Mouse (Mus musculus): Measurements from ENCODE around the gene Arid5b. TPM values are rescaled to one million over a fixed set of nuclear protein-coding genes. Genes with fewer than 3 reads are reported as not detected.

The Arid5b gene
- polyA plus RNA-seq, 1 experiment from 2014 or later: 41.2 TPM

- no peak for ATAC-seq (ENCODE audit: insufficient number of reproducible peaks, low FRiP score, low TSS enrichment, low read depth)
- H3K4me3 ChIP-seq: no peak overlapping the region
- no peaks in the 10 kb centered on the region for H3K9me3 ChIP-seq
- no peak overlapping the region for H3K4me2 ChIP-seq
- H3K27ac ChIP-seq: no peak overlapping the region
- 77% methylated on average over 3 of the region's 3 CpGs for WGBS
- no peaks in the 10 kb centered on the region for H3K27me3 ChIP-seq
- H3K9ac ChIP-seq: no peak overlapping the region
- H3K36me3 ChIP-seq: no peaks in the 10 kb centered on the region
- H3K4me1 ChIP-seq: peaks cover 19% of the 10 kb centered on the region
These were observed 190.8 kb downstream of the Arid5b start for GRCm38 (mm10) chr10:68087722-68088121.

GRCm38 (mm10) chr10:68086973-68087372, 191.6 kb downstream of the Arid5b start:
- Histone ChIP-seq H3K9me3 (no peaks in the 10 kb centered on the region), H3K4me3 (no peak overlapping the region), H3K4me2 (no peak overlapping the region), H3K27ac (peak overlapping the region; percentile 55; the same call in 1 of the 2 replicates), H3K27me3 (no peaks in the 10 kb centered on the region), H3K36me3 (no peaks in the 10 kb centered on the region), H3K9ac (no peak overlapping the region), H3K4me1 (peaks cover 19% of the 10 kb centered on the region)
- 33% methylated on average over 4 of the region's 4 CpGs for WGBS
- no peak for ATAC-seq (ENCODE audit: insufficient number of reproducible peaks, low FRiP score, low TSS enrichment, low read depth)

- no peak overlapping the region for H3K9ac ChIP-seq
- 80% methylated on average over 4 of the region's 4 CpGs for WGBS
- H3K4me2 ChIP-seq: no peak overlapping the region
- peaks cover 15% of the 10 kb centered on the region for H3K4me1 ChIP-seq
- H3K36me3 ChIP-seq: no peaks in the 10 kb centered on the region
- ATAC-seq (ENCODE audit: insufficient number of reproducible peaks, low FRiP score, low TSS enrichment, low read depth): no peak
- no peaks in the 10 kb centered on the region for H3K9me3 ChIP-seq
- no peak overlapping the region for H3K4me3 ChIP-seq
- H3K27me3 ChIP-seq: no peaks in the 10 kb centered on the region
- H3K27ac ChIP-seq: no peak overlapping the region
These were observed 193.0 kb downstream of the Arid5b start for GRCm38 (mm10) chr10:68085574-68085973.

- no peak overlapping the region for H3K9ac ChIP-seq
- H3K4me1 ChIP-seq: 0 out of 2 replicates have a peak, but pooled peaks cover under 1% of the 10 kb centered on the region
- no peaks in the 10 kb centered on the region for H3K9me3 ChIP-seq
- no peaks in the 10 kb centered on the region for H3K27me3 ChIP-seq
- no peak overlapping the region for H3K4me3 ChIP-seq
- WGBS: 58% methylated on average over 6 of the region's 6 CpGs
- no peak for ATAC-seq (ENCODE audit: insufficient number of reproducible peaks, low FRiP score, low TSS enrichment, low read depth)
- H3K36me3 ChIP-seq: no peaks in the 10 kb centered on the region
- no peak overlapping the region for H3K4me2 ChIP-seq
- no peak overlapping the region for H3K27ac ChIP-seq
These were observed 196.8 kb downstream of the Arid5b start for GRCm38 (mm10) chr10:68081712-68082111.

- H3K9me3 ChIP-seq: no peaks in the 10 kb centered on the region
These were observed 198.4 kb downstream of the Arid5b start for GRCm38 (mm10) chr10:68079910-68080670.

GRCm38 (mm10) chr10:68078708-68079107, 199.8 kb downstream of the Arid5b start:
- no peak for ATAC-seq (ENCODE audit: insufficient number of reproducible peaks, low FRiP score, low TSS enrichment, low read depth)
- no peaks in the 10 kb centered on the region for H3K27me3 ChIP-seq
- no peak overlapping the region for H3K9ac ChIP-seq
- H3K4me2 ChIP-seq: no peak overlapping the region
- no peak overlapping the region for H3K27ac ChIP-seq
- no peaks in the 10 kb centered on the region for H3K4me1 ChIP-seq
- no peak overlapping the region for H3K4me3 ChIP-seq
- no peaks in the 10 kb centered on the region for H3K9me3 ChIP-seq
- WGBS: 87% methylated on average over 3 of the region's 3 CpGs
- H3K36me3 ChIP-seq: no peaks in the 10 kb centered on the region

More at GRCm38 (mm10) chr10:68079910-68080670, 198.4 kb downstream of the Arid5b start:
- H3K4me2 ChIP-seq: no peak overlapping the region
- ATAC-seq (ENCODE audit: insufficient number of reproducible peaks, low FRiP score, low TSS enrichment, low read depth): no peak
- no peak overlapping the region for H3K4me3 ChIP-seq
- no peak overlapping the region for H3K9ac ChIP-seq
- H3K27ac ChIP-seq: no peak overlapping the region
- no peaks in the 10 kb centered on the region for H3K4me1 ChIP-seq
- no peaks in the 10 kb centered on the region for H3K27me3 ChIP-seq
- 81% methylated on average over 10 of the region's 10 CpGs for WGBS
- H3K36me3 ChIP-seq: no peaks in the 10 kb centered on the region

GRCm38 (mm10) chr10:68075181-68075580, 203.4 kb downstream of the Arid5b start:
- no peaks in the 10 kb centered on the region for H3K9me3 ChIP-seq
- H3K27ac ChIP-seq: no peak overlapping the region
- H3K4me3 ChIP-seq: no peak overlapping the region
- H3K9ac ChIP-seq: no peak overlapping the region
- H3K4me2 ChIP-seq: no peak overlapping the region
- WGBS: 93% methylated on average over 5 of the region's 5 CpGs
- no peak for ATAC-seq (ENCODE audit: insufficient number of reproducible peaks, low FRiP score, low TSS enrichment, low read depth)
- H3K27me3 ChIP-seq: no peaks in the 10 kb centered on the region
- H3K36me3 ChIP-seq: no peaks in the 10 kb centered on the region
- no peaks in the 10 kb centered on the region for H3K4me1 ChIP-seq

GRCm38 (mm10) chr10:68074291-68074690, 204.2 kb downstream of the Arid5b start:
- no peak overlapping the region for H3K9ac ChIP-seq
- H3K4me3 ChIP-seq: no peak overlapping the region
- no peak overlapping the region for H3K4me2 ChIP-seq
- WGBS: 81% methylated on average over 12 of the region's 12 CpGs
- no peaks in the 10 kb centered on the region for H3K27me3 ChIP-seq
- no peak for ATAC-seq (ENCODE audit: insufficient number of reproducible peaks, low FRiP score, low TSS enrichment, low read depth)
- H3K4me1 ChIP-seq: no peaks in the 10 kb centered on the region
- H3K36me3 ChIP-seq: no peaks in the 10 kb centered on the region
- no peaks in the 10 kb centered on the region for H3K9me3 ChIP-seq
- H3K27ac ChIP-seq: no peak overlapping the region

- Histone ChIP-seq H3K4me1 (no peaks in the 10 kb centered on the region), H3K9ac (no peak overlapping the region), H3K4me2 (no peak overlapping the region), H3K4me3 (no peak overlapping the region), H3K36me3 (no peaks in the 10 kb centered on the region), H3K9me3 (no peaks in the 10 kb centered on the region), H3K27ac (no peak overlapping the region), H3K27me3 (no peaks in the 10 kb centered on the region)
- 89% methylated on average over 4 of the region's 4 CpGs for WGBS
- ATAC-seq (ENCODE audit: insufficient number of reproducible peaks, low FRiP score, low TSS enrichment, low read depth): no peak
These were observed 205.9 kb downstream of the Arid5b start for GRCm38 (mm10) chr10:68072626-68073025.

- Histone ChIP-seq H3K4me2 (no peak overlapping the region), H3K4me1 (no peaks in the 10 kb centered on the region)
- 85% methylated on average over 7 of the region's 7 CpGs for WGBS
These were observed 207.5 kb downstream of the Arid5b start for GRCm38 (mm10) chr10:68071041-68071440.

GRCm38 (mm10) chr10:68068426-68068825, 210.1 kb downstream of the Arid5b start:
- no peak for ATAC-seq (ENCODE audit: insufficient number of reproducible peaks, low FRiP score, low TSS enrichment, low read depth)
- Histone ChIP-seq H3K4me3 (no peak overlapping the region), H3K27ac (no peak overlapping the region), H3K36me3 (no peaks in the 10 kb centered on the region), H3K27me3 (no peaks in the 10 kb centered on the region), H3K4me2 (no peak overlapping the region), H3K9ac (no peak overlapping the region), H3K4me1 (0 out of 2 replicates have a peak, but pooled peaks cover 4% of the 10 kb centered on the region), H3K9me3 (no peaks in the 10 kb centered on the region)
- 83% methylated on average over 8 of the region's 8 CpGs for WGBS

More at GRCm38 (mm10) chr10:68071041-68071440, 207.5 kb downstream of the Arid5b start:
- no peaks in the 10 kb centered on the region for H3K9me3 ChIP-seq
- no peaks in the 10 kb centered on the region for H3K27me3 ChIP-seq
- no peak overlapping the region for H3K9ac ChIP-seq
- no peak for ATAC-seq (ENCODE audit: insufficient number of reproducible peaks, low FRiP score, low TSS enrichment, low read depth)
- no peak overlapping the region for H3K4me3 ChIP-seq
- no peak overlapping the region for H3K27ac ChIP-seq
- H3K36me3 ChIP-seq: no peaks in the 10 kb centered on the region

GRCm38 (mm10) chr10:68067961-68068360, 210.6 kb downstream of the Arid5b start:
- Histone ChIP-seq H3K9me3 (no peaks in the 10 kb centered on the region), H3K4me3 (no peak overlapping the region), H3K4me1 (0 out of 2 replicates have a peak, but pooled peaks cover 4% of the 10 kb centered on the region), H3K36me3 (no peaks in the 10 kb centered on the region), H3K27ac (no peak overlapping the region), H3K9ac (no peak overlapping the region), H3K27me3 (no peaks in the 10 kb centered on the region), H3K4me2 (no peak overlapping the region)
- 79% methylated on average over 5 of the region's 5 CpGs for WGBS
- no peak for ATAC-seq (ENCODE audit: insufficient number of reproducible peaks, low FRiP score, low TSS enrichment, low read depth)

Data from limb, embryonic 15.5 days (tissue).